Mouse (Mus musculus) heart, adult 10 weeks (tissue): ENCODE results near the gene Depdc5. TPM values are rescaled to one million over a fixed set of nuclear protein-coding genes. Genes with fewer than 3 reads are reported as not detected.

ENCODE experiments used
- polyA plus RNA-seq: library from polyadenylated mRNA; stranded (reverse); fragments of 350-450 nt; fragmentation: Illumina TruSeq; extraction: RNeasy Lipid Tissue Mini Kit (QIAGEN cat#74804); gene quantifications from one replicate; pipeline ENCODE4 v1.2.3, GENCODE M21; 2014; ENCODE audit warnings: low read depth, low replicate concordance

Gene Depdc5
- 9.4 TPM for polyA plus RNA-seq

DNA sequence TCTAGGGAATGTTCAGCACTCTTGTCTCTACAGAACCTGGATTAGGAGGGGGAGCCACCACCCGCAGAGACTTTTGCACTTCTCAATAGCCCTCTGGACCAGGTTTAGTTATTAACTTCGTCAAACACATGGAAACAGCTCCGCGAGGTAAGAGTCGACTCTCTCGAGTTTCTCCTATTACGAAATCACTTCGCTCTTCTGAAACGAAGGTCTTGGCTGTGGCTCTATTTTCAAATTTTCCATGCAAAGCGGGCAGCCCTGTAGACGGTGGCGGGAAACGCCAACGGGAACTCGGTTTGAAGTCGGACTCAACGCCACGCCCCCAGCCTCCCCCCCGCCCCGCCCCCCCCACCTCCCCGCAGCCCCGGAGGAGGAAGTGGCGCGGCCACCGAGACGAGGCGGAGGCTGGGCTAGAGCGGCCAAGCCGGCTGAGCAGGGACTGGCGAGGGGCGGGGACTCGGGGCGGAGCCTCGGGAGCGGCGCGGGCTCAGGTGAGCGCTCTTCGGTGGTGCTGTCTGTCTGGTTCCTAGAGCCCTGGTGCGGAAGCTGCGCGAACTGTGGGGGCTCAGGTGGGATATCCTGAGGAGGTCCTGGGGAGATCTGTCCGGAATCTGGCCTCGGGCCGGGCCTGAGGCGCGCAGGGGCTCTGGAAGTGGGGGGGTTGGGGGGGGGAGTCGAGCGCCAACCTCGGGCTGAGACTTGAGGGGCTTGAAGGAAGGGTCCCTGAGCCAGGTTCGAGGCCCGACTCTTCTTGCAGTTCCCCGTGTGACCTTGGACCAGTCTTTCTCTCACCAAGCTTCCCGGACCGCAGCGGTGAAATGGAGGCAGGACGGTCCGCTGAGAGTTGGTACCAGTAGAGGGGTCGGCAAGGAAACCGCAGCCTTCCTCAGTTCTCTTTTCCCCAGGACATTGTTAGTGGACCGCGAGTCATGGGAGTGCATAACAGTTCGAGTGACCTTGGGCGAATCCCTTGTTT lies at the start of gene Depdc5:
Gene Depdc5, plus strand, starts transcription at position 449 of the 976 bp plus-strand sequence.

GRCm38 (mm10) chr5:32827009-32827408 lies 36.5 kb upstream of the Depdc5 start, which contains the start of gene Gm20671:
TSS of gene Gm20671 (minus strand) at chr5:32827109.

DNA sequence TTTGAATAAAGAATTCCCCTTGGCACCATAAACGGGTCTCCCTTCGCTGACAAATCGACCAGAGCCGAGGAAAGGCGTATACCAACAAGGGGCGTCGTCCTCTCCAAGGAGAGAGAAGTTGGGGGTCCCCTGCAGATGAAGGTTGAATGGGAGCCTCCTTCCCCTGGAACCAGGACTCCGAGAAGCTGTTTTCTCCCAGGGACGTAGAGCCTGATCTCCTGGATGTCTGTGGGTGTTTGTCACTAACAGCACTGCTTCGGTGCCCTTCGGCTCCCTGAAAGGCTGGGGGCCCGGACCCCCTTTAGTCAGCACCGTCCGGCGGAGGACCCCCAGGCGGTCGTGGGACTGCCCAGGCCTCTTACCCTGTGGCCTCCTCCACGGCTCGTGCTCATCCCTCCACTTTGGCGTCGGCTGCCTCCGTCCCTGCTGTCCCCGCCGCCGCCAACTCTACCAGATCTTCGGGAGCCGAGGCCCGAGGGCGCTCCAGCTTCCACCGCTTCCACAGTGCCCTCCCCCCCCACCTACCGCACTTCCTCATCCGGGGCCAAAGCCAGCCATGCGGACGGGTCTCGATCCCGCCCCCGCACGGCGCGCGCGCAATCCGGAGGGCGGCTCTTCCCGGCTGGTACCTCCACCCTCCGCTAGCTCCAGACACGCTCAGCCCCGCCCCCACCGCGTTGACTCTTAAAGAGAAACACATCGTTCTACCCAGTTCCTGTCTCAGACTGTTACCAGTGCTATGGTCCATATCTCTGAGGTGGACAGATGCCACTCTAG lies 9.6 kb upstream of the Depdc5 start, which contains the start of gene Prr14l:
Gene Prr14l, minus strand, starts transcription at position 526 of the 777 bp plus-strand sequence.

DNA sequence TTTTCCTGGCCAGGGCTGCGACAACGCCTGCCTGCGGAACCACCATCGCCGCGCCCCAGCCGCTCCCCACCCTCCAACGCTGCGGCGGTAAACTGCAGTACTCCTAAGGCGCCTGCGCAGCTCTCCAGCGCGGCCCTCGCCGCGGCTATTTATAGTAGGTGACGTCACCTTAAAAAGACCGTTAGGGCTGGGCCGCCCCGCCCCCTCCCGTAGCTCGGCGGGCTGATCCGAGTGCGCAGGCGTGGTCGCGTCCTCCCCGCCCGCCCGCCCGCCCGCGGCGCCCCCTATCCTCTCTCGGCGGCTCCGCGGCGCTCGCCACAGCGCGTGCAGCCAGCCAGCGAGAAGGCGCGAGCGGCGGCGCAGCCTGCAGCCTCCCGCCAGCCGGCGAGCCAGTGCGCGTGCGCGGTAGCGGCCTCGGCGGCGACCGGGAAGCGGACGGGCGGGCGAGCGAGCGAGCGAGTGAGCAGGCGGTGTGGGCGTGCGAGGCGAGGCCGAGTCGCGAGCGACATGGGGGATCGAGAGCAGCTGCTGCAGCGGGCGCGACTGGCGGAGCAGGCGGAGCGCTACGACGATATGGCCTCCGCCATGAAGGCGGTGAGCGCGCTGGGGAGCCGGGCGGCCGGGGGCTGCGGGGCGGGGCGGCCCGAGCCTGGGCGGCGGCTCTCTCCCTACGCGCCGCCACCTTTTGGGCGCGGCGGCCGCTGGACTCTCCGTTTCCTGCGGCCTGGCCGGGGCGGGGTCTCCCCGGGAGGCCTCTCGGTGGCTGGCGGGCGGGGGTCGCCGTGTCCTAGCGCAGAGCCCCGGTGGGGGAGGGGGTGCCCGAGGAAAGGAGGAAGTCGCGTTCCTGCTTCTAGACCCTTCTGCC lies 155.3 kb downstream of the Depdc5 start, which contains the start of gene Ywhah:
Gene Ywhah, plus strand, starts transcription at position 256 of the 865 bp plus-strand sequence.

Other genes starting within 250 kb of the Depdc5 start
- gene Pisd, start 78.1 kb upstream of the Depdc5 start, polyA plus RNA-seq, result 32.9 TPM
- gene Gm20671, start 36.6 kb upstream of the Depdc5 start, polyA plus RNA-seq, result not detected
- 4.0 TPM for gene Prr14l, start 9.4 kb upstream of the Depdc5 start, polyA plus RNA-seq
- 87.9 TPM for gene Ywhah, start 155.1 kb downstream of the Depdc5 start, polyA plus RNA-seq
- gene Slc5a1, start 240.5 kb downstream of the Depdc5 start, polyA plus RNA-seq, result 0.47 TPM